Mouse (Mus musculus): ENCODE measurements around the gene Frk.
"Not testable (repeated sequence)": the region's sequence is repeated elsewhere in the genome, so short reads cannot be mapped to it uniquely, and the experiment has no call there.

The Frk gene

GRCm38 (mm10) chr10:34618490-34618889, 135.3 kb downstream of the Frk start:
- no peak for DNase-seq

- not testable (repeated sequence) for DNase-seq
Measured at GRCm38 (mm10) chr10:34620540-34620939, 137.3 kb downstream of the Frk start.

- no peak for DNase-seq
Measured at GRCm38 (mm10) chr10:34638245-34638644, 155.0 kb downstream of the Frk start.
